Mouse (Mus musculus) heart, adult 18-20 months (tissue): ENCODE data around the gene Diras1. TPM values are rescaled to one million over a fixed set of nuclear protein-coding genes. Genes with fewer than 3 reads are reported as not detected.

Source experiments
- DNase-seq, 2 experiments: peaks; one replicate each; pipeline ENCODE4 v3.0.0; 2021 to 2022; ENCODE audit warnings: mixed read lengths in 1 of 2
- total RNA-seq, 2 experiments: library from RNA; stranded (reverse); gene quantifications; 2 replicates each; pipeline ENCODE4 v1.2.3; 2021

Gene Diras1
- total RNA-seq, 2 experiments from 2014 or later, result not detected

DNA sequence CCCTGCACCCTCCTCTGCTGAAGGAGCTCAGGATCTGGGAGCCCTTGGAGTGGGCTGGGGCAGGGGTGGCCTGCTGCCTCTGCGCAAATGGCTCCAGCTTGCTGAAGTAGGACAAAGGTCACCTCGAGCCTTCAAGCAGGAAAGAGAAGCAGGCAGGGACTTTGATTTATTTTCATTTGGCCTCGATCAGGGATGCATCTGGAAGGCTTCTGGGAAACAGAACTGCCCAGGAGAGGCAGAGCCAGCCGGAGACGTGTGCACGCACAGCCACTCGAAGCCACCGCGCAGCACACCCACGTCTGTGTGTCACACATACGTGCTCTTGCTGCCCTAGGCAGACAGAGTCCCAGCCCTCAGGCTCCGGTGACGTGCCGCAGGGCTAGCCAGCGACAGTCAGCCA, 53.9 kb downstream of the Diras1 start:
- no peak for DNase-seq

- no peak for DNase-seq
These were observed 55.3 kb downstream of the Diras1 start for GRCm38 (mm10) chr10:80970159-80970558.

Other genes starting within 250 kb of the Diras1 start
- gene Sf3a2, start 227.5 kb downstream of the Diras1 start, total RNA-seq, result 10 to 100 TPM; 28.6 to 28.7 TPM
- gene Plekhj1, start 227.0 kb downstream of the Diras1 start, total RNA-seq, result 10 to 100 TPM; 30.7 to 32.4 TPM
- gene Amh, start 220.4 kb downstream of the Diras1 start, total RNA-seq, result under 1 TPM in 1 of 2 experiments, not detected in 1; 0.33 TPM
- under 1 TPM; 0.41 to 0.69 TPM for gene Jsrp1, start 212.2 kb downstream of the Diras1 start, total RNA-seq
- 100 to 1,000 TPM; 897 to 934 TPM for gene Oaz1, start 199.0 kb downstream of the Diras1 start, total RNA-seq
- gene Lingo3, start 181.6 kb downstream of the Diras1 start, total RNA-seq, result 10 to 100 TPM; 13.5 to 16.6 TPM
- gene Lsm7, start 170.5 kb downstream of the Diras1 start, total RNA-seq, result 10 to 100 TPM; 23.5 to 27.8 TPM
- gene Sppl2b, start 170.4 kb downstream of the Diras1 start, total RNA-seq, result 10 to 100 TPM; 11.9 to 15.9 TPM
- gene Tmprss9, start 153.8 kb downstream of the Diras1 start, total RNA-seq, result not detected
- gene Timm13, start 124.7 kb downstream of the Diras1 start, total RNA-seq, result 100 to 1,000 TPM; 125 to 144 TPM
- gene Lmnb2, start 107.4 kb downstream of the Diras1 start, total RNA-seq, result 1 to 10 TPM; 4.7 to 5.8 TPM
- 10 to 100 TPM; 14.9 to 19.0 TPM for gene Gadd45b, start 95.6 kb downstream of the Diras1 start, total RNA-seq
- 1 to 10 TPM in 1 of 2 experiments, under 1 TPM in 1; 0.82 to 1.3 TPM for gene Gng7, start 10.7 kb downstream of the Diras1 start, total RNA-seq
- gene Slc39a3, start 11.8 kb upstream of the Diras1 start, total RNA-seq, result 10 to 100 TPM; 12.8 to 14.2 TPM
- gene Sgta, start 34.5 kb upstream of the Diras1 start, total RNA-seq, result 100 to 1,000 TPM in 1 of 2 experiments, 10 to 100 TPM in 1; 99.5 to 102 TPM
- gene Thop1, start 44.4 kb upstream of the Diras1 start, total RNA-seq, result 10 to 100 TPM; 12.8 to 14.8 TPM
- under 1 TPM; 0.31 to 0.74 TPM for gene Creb3l3, start 73.2 kb upstream of the Diras1 start, total RNA-seq
- 100 to 1,000 TPM; 118 to 132 TPM for gene Map2k2, start 80.3 kb upstream of the Diras1 start, total RNA-seq
- gene Zbtb7a, start 109.6 kb upstream of the Diras1 start, total RNA-seq, result 10 to 100 TPM; 33.8 to 34.9 TPM
- gene Pias4, start 142.3 kb upstream of the Diras1 start, total RNA-seq, result 10 to 100 TPM; 16.5 to 16.9 TPM
- gene Eef2, start 151.0 kb upstream of the Diras1 start, total RNA-seq, result 1,000 to 10,000 TPM; 1,062 to 1,185 TPM
- 10 to 100 TPM; 29.9 to 34.5 TPM for gene Dapk3, start 157.3 kb upstream of the Diras1 start, total RNA-seq
- gene 4930442H23Rik, start 158.2 kb upstream of the Diras1 start, total RNA-seq, result not detected
- gene Nmrk2, start 176.4 kb upstream of the Diras1 start, total RNA-seq, result 1 to 10 TPM; 7.1 to 8.8 TPM
- not detected for gene Atcay, start 205.2 kb upstream of the Diras1 start, total RNA-seq
- 1 to 10 TPM; 2.3 to 2.5 TPM for gene Zfr2, start 207.5 kb upstream of the Diras1 start, total RNA-seq
- under 1 TPM; 0.42 to 0.87 TPM for gene Matk, start 227.3 kb upstream of the Diras1 start, total RNA-seq
- gene Mrpl54, start 241.3 kb upstream of the Diras1 start, total RNA-seq, result 10 to 100 TPM; 85.7 to 89.6 TPM
- 100 to 1,000 TPM in 1 of 2 experiments, 10 to 100 TPM in 1; 85.9 to 110 TPM for gene Apba3, start 241.3 kb upstream of the Diras1 start, total RNA-seq